Mouse (Mus musculus) thymus, postnatal 0 days (tissue): ENCODE measurements around the gene Slc25a44. TPM values are rescaled to one million over a fixed set of nuclear protein-coding genes. Genes with fewer than 3 reads are reported as not detected.
A peak's percentile ranks its signal among the peaks of the same experiment; 100 is the strongest.
"Not testable (repeated sequence)": the region's sequence is repeated elsewhere in the genome, so short reads cannot be mapped to it uniquely, and the experiment has no call there.

Source experiments
- DNase-seq: peaks from one replicate; pipeline ENCODE4 v3.0.0-alpha.2; 2015; ENCODE audit warnings: low spot score
- microRNA-seq: library from miRNA; unstranded; fragments of <30 nt; microRNA quantifications from one replicate; pipeline ENCODE4, GENCODE M21; 2016; ENCODE audit warnings: borderline number of aligned reads
- polyA plus RNA-seq: library from polyadenylated mRNA; unstranded; fragments of >200 nt; fragmentation: Nextera tagmentation; extraction: Ambion mirVana; gene quantifications from 2 replicates; pipeline ENCODE4 v1.2.1, GENCODE M21; 2015

The Slc25a44 gene
- polyA plus RNA-seq, 1 experiment from 2014 or later, result 9.6 TPM

DNA sequence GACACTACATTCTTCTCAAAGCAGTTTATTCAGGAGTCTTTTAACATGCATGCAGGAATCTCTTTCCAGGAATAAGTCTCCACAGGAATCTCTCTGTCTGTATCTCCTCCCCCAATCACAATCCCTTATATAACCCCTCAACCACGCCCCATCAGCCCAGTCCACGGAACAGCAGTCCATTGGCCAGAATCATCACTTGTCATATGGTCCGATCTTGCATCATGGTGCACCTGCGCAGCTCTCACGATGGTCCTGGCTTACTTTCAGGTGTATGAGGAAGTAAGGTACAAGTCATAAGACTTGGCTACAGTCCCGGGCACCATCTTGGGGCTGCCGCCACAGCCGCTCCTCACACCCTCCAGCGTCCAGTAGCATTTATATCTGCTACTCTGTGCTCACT lies 52.3 kb downstream of the Slc25a44 start, which contains the start of gene Bglap3:
TSS of gene Bglap3 (minus strand) at position 101 of the 400 bp plus-strand sequence.
- DNase-seq, result not testable (repeated sequence)

DNA sequence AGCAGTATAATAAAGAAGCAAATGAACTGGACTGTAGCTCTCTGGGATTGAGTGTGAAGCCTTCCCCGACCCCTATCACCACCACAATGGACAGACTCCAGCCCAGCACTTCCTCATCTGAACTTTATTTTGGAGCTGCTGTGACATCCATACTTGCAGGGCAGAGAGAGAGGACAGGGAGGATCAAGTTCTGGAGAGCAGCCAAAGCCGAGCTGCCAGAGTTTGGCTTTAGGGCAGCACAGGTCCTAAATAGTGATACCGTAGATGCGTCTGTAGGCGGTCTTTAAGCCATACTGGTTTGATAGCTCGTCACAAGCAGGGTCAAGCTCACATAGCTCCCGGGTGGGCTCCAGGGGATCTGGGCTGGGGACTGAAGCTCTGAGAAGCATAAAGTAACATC lies 56.4 kb downstream of the Slc25a44 start:
- DNase-seq, result not testable (repeated sequence)

DNA sequence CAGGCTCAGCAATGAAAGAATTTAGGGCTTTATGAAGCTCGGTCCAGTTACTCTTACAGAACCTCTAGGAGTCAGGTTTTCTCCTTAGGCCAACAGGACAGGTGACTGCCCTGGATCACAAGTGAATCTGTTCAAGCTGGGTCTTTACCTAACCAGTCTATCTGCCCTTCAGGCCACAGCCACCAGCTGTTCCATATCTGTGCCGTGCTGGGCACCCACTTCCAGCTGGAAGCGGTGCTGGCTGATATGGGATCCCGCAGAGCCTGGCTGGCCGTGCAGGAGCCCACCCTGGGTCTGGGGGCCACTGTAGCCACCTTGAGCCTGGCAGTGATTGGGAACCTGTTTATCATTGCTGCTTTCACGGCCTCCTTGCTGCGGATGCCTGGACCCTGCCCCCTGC lies 57.4 kb downstream of the Slc25a44 start:
- DNase-seq, result not testable (repeated sequence)

DNA sequence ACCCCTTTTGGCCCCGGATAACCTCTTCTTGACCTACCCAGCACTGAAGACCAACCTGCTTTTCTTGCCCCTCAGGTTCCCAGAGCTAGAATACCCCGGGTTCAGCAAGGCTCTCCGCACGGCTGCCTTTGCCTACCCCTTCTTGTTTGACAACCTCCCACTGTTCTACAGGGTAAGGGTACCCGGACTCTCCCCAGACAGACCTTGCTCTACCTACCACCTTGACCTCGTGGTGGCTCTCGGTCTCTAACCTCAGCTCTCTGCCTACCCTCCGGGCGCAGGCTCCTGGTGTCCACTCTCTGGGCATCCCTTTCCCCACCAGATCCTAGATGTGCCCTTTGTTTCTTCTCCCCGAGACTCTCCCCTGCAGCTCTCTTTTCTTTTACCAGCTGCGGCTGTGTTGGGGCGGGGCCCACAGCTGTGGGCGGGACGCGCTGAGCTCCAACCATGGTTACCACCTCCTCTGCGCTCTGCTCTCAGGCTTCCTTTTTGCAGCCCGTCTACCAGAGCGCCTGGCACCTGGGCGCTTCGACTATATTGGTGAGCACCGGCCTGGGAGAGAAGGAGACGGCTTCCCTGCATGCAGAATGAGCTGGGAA lies 58.0 kb downstream of the Slc25a44 start:
- DNase-seq, result peak; percentile 78

DNA sequence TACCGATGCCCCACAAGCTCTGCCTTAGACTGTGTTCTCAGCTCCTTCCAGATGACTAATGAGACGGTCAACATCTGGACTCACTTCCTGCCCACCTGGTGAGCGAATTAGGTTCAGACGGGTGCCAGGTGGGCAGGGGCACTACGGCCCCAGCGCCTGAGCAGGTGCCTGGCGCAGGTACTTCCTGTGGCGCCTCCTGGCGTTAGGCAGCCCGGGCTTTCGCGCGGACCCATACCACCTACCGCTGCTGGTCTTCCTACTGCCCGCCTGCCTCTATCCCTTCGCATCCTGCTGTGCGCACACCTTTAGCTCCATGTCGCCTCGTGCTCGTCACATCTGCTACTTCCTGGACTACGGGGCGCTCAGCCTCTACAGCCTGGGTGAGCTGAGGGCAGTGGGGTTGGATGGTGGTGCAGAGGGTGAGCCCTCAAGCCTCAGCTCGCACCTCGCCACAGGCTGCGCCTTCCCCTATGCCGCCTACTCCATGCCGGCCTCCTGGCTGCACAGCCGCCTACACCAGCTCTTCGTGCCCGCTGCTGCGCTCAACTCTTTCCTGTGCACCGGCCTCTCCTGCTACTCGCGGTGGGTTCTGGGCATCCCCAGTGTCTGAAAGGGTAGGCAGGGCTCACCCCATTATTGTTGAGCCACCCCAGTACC lies 59.1 kb downstream of the Slc25a44 start:
- peak; percentile 22 for DNase-seq

DNA sequence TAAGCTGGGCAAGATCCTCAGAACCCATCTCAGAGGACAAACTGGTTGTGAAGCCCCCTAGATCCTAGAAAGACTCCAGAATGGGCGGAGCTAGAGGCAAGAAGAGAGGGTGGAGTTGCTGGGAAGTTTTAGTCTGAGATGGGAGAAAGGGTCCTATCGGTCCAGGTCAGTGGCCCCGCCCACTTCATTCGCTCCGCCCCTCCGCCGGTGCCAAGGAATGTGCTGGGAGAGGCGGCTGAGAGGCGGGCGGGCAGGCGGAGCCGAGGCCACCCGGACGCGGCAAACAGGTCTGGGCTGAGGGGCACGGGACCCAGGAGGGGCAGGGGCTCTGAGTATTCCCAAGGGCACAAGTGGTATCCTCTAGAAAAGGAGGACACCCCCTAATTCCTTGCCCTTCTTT lies 60.6 kb downstream of the Slc25a44 start, which contains the start of gene Paqr6:
TSS of gene Paqr6 (plus strand) at position 248 of the 400 bp plus-strand sequence.
- DNase-seq, result no peak

DNA sequence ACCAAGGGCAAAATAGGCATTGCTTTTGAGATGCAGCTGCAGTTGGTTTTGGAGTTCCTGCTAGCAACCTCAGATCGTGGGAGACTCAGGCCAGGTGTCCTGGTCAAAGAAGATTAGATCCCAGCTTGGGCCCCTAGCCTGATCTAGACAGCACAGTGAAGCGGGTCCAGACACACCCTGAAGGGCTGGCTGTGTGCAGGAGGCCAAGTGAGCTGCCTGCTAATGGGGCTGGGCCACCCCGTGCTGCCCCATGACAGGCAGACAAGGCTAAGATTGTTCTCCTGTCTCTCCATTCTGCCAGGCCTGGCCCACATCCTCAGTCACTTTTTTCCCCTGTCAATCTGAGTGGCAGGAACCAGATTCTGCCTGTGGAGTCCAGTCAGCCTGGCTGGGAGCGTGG lies 61.2 kb downstream of the Slc25a44 start:
- no peak for DNase-seq

DNA sequence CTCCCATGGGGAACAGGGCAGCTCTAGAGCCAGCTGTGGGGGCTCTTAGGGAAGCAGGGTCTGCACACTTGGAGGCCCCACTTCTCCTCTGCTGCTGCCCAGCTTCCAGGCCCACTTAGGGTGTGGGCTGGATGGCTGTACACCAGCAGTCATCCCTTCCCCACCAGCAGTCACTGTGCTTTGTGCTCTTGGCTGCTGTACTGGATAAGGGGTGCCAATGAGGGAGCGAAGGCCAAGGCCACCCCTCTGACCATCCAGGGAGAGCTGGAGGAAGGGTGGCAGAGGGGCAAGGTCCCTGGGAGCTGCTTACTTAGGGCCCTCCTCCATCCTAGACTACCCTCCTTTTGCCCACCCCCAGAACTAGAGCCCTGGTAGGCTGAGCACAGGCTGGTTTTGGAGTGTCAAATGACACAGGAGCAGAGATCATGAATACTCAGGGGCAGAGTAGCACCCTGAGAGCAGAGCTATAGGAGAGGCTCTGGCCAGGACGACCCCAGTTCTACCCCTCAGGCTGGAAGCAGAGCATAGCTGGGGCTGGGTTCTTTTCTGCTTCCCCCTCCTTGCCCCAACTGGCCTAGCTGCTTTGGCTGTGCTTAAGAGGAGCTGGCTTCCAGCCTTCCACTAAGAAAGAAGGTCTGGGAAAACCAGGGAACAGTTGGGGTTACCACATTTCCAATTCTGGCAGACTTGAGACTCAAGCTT lies 63.2 kb downstream of the Slc25a44 start:
- DNase-seq, result no peak

DNA sequence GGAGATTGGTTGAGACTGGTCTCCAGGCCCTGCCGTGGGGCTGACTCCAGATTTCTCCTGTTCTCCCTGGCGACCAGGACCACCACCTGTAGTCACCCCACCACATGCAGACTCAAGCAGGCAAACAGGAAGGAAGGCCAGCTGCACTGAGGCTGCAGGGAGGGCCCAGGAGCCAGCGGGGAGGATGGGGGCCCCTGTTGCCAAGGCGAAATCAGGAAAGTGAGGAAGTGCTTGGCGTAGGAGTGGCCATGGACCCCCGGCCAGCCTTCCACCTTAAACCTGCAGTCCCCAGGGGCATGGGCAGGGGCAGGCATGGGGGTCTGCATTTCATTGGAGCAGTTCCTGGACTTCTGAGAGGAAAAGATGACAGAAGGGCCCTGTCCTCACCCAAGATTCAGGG lies 63.8 kb downstream of the Slc25a44 start:
- peak; percentile 56 for DNase-seq

Small RNA genes within 50 kb of the gene (microRNA-seq; reads per million reads assigned to microRNA genes)
- not detected for gene Mir7011

Other genes with a start within 250 kb of the Slc25a44 start
- 0.58 and 0.66 TPM in 2 replicates for gene Rhbg, start 170.4 kb downstream of the Slc25a44 start, polyA plus RNA-seq
- 0.33 TPM in 1 of 2 replicates, not detected in the other for gene Gm38392, start 137.9 kb downstream of the Slc25a44 start, polyA plus RNA-seq
- gene Tsacc, start 128.1 kb downstream of the Slc25a44 start, polyA plus RNA-seq, result 15.6 and 16.2 TPM in 2 replicates
- 401 and 428 TPM in 2 replicates for gene Cct3, start 128.0 kb downstream of the Slc25a44 start, polyA plus RNA-seq
- 209 and 236 TPM in 2 replicates for gene Glmp, start 100.1 kb downstream of the Slc25a44 start, polyA plus RNA-seq
- gene Tmem79, start 89.0 kb downstream of the Slc25a44 start, polyA plus RNA-seq, result 3.0 and 4.1 TPM in 2 replicates
- gene Smg5, start 88.9 kb downstream of the Slc25a44 start, polyA plus RNA-seq, result 30.0 and 35.4 TPM in 2 replicates
- 0.49 and 0.56 TPM in 2 replicates for gene Paqr6, start 60.6 kb downstream of the Slc25a44 start, polyA plus RNA-seq
- 2.6 TPM in 2 replicates for gene Bglap3, start 52.4 kb downstream of the Slc25a44 start, polyA plus RNA-seq
- 0.83 and 1.1 TPM in 2 replicates for gene Bglap2, start 46.4 kb downstream of the Slc25a44 start, polyA plus RNA-seq
- 0.80 and 1.2 TPM in 2 replicates for gene Bglap, start 40.7 kb downstream of the Slc25a44 start, polyA plus RNA-seq
- 144 and 151 TPM in 2 replicates for gene Pmf1, start 14.8 kb downstream of the Slc25a44 start, polyA plus RNA-seq
- 14.6 and 15.1 TPM in 2 replicates for gene Sema4a, start 36.0 kb upstream of the Slc25a44 start, polyA plus RNA-seq
- 40.6 and 43.8 TPM in 2 replicates for gene Lmna, start 84.8 kb upstream of the Slc25a44 start, polyA plus RNA-seq
- 8.1 and 10.3 TPM in 2 replicates for gene Mex3a, start 107.3 kb upstream of the Slc25a44 start, polyA plus RNA-seq
- gene Rab25, start 123.2 kb upstream of the Slc25a44 start, polyA plus RNA-seq, result 2.7 and 3.5 TPM in 2 replicates
- 150 and 153 TPM in 2 replicates for gene Lamtor2, start 127.9 kb upstream of the Slc25a44 start, polyA plus RNA-seq
- 14.6 and 16.2 TPM in 2 replicates for gene Ubqln4, start 128.6 kb upstream of the Slc25a44 start, polyA plus RNA-seq
- 206 and 212 TPM in 2 replicates for gene Ssr2, start 150.7 kb upstream of the Slc25a44 start, polyA plus RNA-seq
- 64.2 and 94.5 TPM in 2 replicates for gene Arhgef2, start 180.8 kb upstream of the Slc25a44 start, polyA plus RNA-seq
- gene Rxfp4, start 228.0 kb upstream of the Slc25a44 start, polyA plus RNA-seq, result not detected in 2 replicates